ENCODE assay signal across 8 mouse cellular contexts in genomic region chr14:32379395-32380098, GRCm38 (mm10). TPM values are rescaled to one million over a fixed set of nuclear protein-coding genes. Genes with fewer than 3 reads are reported as not detected.
DNase-seq lines count a peak whose midpoint lies in the region; ATAC-seq and TF ChIP-seq lines count a peak whose summit lies in the region.

No protein-coding gene starts in this region.

- no peaks in the 10 kb centered on the region for H3K36me3 ChIP-seq in hindbrain, embryonic 10.5 days
- H3K36me3 ChIP-seq in midbrain, embryonic 15.5 days (replicated peaks) = no peaks in the 10 kb centered on the region

- no peaks in the 10 kb centered on the region for H3K9me3 ChIP-seq in hindbrain, embryonic 10.5 days
- H3K9me3 ChIP-seq in midbrain, embryonic 15.5 days = no peaks in the 10 kb centered on the region

- intact Hi-C loops in gastrocnemius, adult 2 months (cut with DNase I) = no loop called here

- no peak for TF ChIP-seq CTCF in gastrocnemius, adult 2 months (IDR thresholded peaks at IDR 0.05)

- peak overlapping the region; percentile 31; the same call in 1 of the 2 replicates for H3K4me2 ChIP-seq in midbrain, embryonic 15.5 days

- peaks cover 28% of the 10 kb centered on the region for H3K4me1 ChIP-seq in hindbrain, embryonic 10.5 days (replicated peaks)
- peaks cover 18% of the 10 kb centered on the region for H3K4me1 ChIP-seq in midbrain, embryonic 15.5 days

- peaks cover 30% of the 10 kb centered on the region for H3K27me3 ChIP-seq in hindbrain, embryonic 10.5 days (ENCODE audit: insufficient read depth, poor library complexity, severe bottlenecking)
- H3K27me3 ChIP-seq in midbrain, embryonic 15.5 days (replicated peaks) = peaks cover 4% of the 10 kb centered on the region; the same call in 1 of the 2 replicates

- WGBS in hindbrain, embryonic 10.5 days = 9% methylated on average over 22 of the region's 22 CpGs
- 11% methylated on average over 22 of the region's 22 CpGs for WGBS in midbrain, embryonic 15.5 days

- H3K27ac ChIP-seq in hindbrain, embryonic 10.5 days = peak overlapping the region; percentile 50; the same call in 1 of the 2 replicates
- H3K27ac ChIP-seq in midbrain, embryonic 15.5 days = no peak overlapping the region
- no peak overlapping the region for H3K27ac ChIP-seq in gastrocnemius, adult 2 months

- H3K4me3 ChIP-seq in hindbrain, embryonic 10.5 days = peak overlapping the region; percentile 32; the same call in 1 of the 2 replicates
- no peak overlapping the region for H3K4me3 ChIP-seq in midbrain, embryonic 15.5 days
- H3K4me3 ChIP-seq in gastrocnemius, adult 2 months = no peak overlapping the region

- no peak overlapping the region for H3K9ac ChIP-seq in midbrain, embryonic 15.5 days

- peak; percentile 77 for DNase-seq in heart, adult 11 months
- DNase-seq in heart, postnatal 4 days = no peak
- peak; percentile 59 for DNase-seq in embryo, embryonic 10.5 days (ENCODE audit: low spot score)
- DNase-seq in hindbrain, embryonic 10.5 days (ENCODE audit: low spot score) = peak; percentile 20
- no peak for DNase-seq in right cerebral cortex, postnatal 36 days (ENCODE audit: low spot score in 2 of 2)
- no peak for DNase-seq in gastrocnemius, adult 2 months
- no peak for DNase-seq in gastrocnemius, postnatal 25 days

- no peak for ATAC-seq in midbrain, embryonic 15.5 days (replicated peaks)

RNA-seq across cellular contexts. Expression of gene 1700024G13Rik, which starts 8.6 kb away (rescaled TPM):
- not detected for total RNA-seq in heart, postnatal 4 days (2021)
- 0.32 and 2.0 TPM in 2 replicates for polyA plus RNA-seq in hindbrain, embryonic 10.5 days (2016; fragmentation: Nextera tagmentation; extraction: Ambion mirVana)
- polyA plus RNA-seq in midbrain, embryonic 15.5 days (2015; fragmentation: Nextera tagmentation; extraction: Ambion mirVana) = 0.34 and 1.0 TPM in 2 replicates
- total RNA-seq in gastrocnemius, adult 2 months (2021) = not detected
- not detected for total RNA-seq in gastrocnemius, postnatal 25 days (2021)

RNA-seq across cellular contexts. Expression of gene Ogdhl, which starts 57.7 kb away (rescaled TPM):
- 10 to 100 TPM in 1 of 2 experiments, 1 to 10 TPM in 1; 9.7 to 11.3 TPM for total RNA-seq in heart, postnatal 4 days (2021)
- 15.7 and 17.8 TPM in 2 replicates for polyA plus RNA-seq in hindbrain, embryonic 10.5 days (2016; fragmentation: Nextera tagmentation; extraction: Ambion mirVana)
- 32.6 and 33.0 TPM in 2 replicates for polyA plus RNA-seq in midbrain, embryonic 15.5 days (2015; fragmentation: Nextera tagmentation; extraction: Ambion mirVana)
- under 1 TPM; 0.48 to 0.61 TPM for total RNA-seq in gastrocnemius, adult 2 months (2021)
- under 1 TPM; 0.51 to 0.87 TPM for total RNA-seq in gastrocnemius, postnatal 25 days (2021)

Comparison
In these comparisons a context has a peak if more than half of its experiments do, and no peak if none do; other contexts are left out.
1. DNase-seq: peak in heart, adult 11 months (single experiment), embryo, embryonic 10.5 days (single experiment) and hindbrain, embryonic 10.5 days (single experiment); none in heart, postnatal 4 days (single experiment), right cerebral cortex, postnatal 36 days (0 of 2), gastrocnemius, adult 2 months (single experiment) and gastrocnemius, postnatal 25 days (single experiment).
2. RNA of gene Ogdhl, which starts 57.7 kb away (total RNA-seq): 9.7 to 11.3 TPM in heart, postnatal 4 days; 0.51 to 0.87 TPM in gastrocnemius, postnatal 25 days and 0.48 to 0.61 TPM in gastrocnemius, adult 2 months; every median in the first group is over 4 times any median in the second.